Mouse (Mus musculus): ENCODE measurements around the gene Rpl38. TPM values are rescaled to one million over a fixed set of nuclear protein-coding genes. Genes with fewer than 3 reads are reported as not detected.

Gene Rpl38
- polyA plus RNA-seq, 1 experiment = 130 TPM

DNA sequence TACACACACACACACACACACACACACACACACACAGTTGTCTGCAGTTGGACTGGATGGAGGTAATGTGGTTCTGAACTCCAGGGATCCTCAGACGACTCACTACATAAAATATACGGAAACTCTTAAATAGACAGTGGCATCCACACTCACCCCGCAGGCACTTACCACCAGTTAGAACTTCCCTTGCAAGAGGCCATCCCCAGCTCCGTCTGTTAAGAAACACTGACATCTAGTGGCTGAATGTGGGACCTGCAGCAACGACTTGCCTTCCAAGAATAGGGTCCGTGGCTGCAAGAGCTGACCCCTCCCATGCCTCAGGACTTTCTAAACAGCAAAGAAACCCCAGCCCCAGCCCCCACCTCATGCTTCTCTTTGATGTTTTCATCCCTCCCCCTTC lies 32.0 kb upstream of the Rpl38 start:
- Histone ChIP-seq H3K27ac (ENCODE audit: insufficient read depth, low read depth, low read length) (no peak overlapping the region), H3K4me1 (ENCODE audit: control insufficient read depth, insufficient read depth, insufficient read length, low read length) (no peaks in the 10 kb centered on the region; the same call in 1 of the 2 replicates), H3K36me3 (ENCODE audit: control insufficient read depth, insufficient read depth, low read length) (no peaks in the 10 kb centered on the region), H3K4me3 (ENCODE audit: low read depth, low read length) (no peak overlapping the region), H3K27me3 (ENCODE audit: control insufficient read depth, insufficient read depth, low read length) (no peaks in the 10 kb centered on the region)
- WGBS = 1% methylated on average over 6 of the region's 6 CpGs
- TF ChIP-seq CTCF (IDR thresholded peaks at IDR 0.05; ENCODE audit: extremely low read depth, insufficient read length, insufficient replicate concordance, low read depth, low read length) (peak; percentile 95; the same call in 1 of the 2 replicates), POLR2A (IDR thresholded peaks at IDR 0.05; ENCODE audit: low read depth, low read length) (no peak)

- Histone ChIP-seq H3K27ac (ENCODE audit: insufficient read depth, low read depth, low read length) (no peak overlapping the region), H3K36me3 (ENCODE audit: control insufficient read depth, insufficient read depth, low read length) (no peaks in the 10 kb centered on the region), H3K4me1 (ENCODE audit: control insufficient read depth, insufficient read depth, insufficient read length, low read length) (no peaks in the 10 kb centered on the region; the same call in 1 of the 2 replicates), H3K27me3 (ENCODE audit: control insufficient read depth, insufficient read depth, low read length) (no peaks in the 10 kb centered on the region), H3K4me3 (ENCODE audit: low read depth, low read length) (no peak overlapping the region)
- no peak for TF ChIP-seq CTCF (IDR thresholded peaks at IDR 0.05; ENCODE audit: extremely low read depth, insufficient read length, insufficient replicate concordance, low read depth, low read length)
- TF ChIP-seq POLR2A (IDR thresholded peaks at IDR 0.05; ENCODE audit: low read depth, low read length) = no peak
- 55% methylated on average over 35 of the region's 35 CpGs for WGBS
Measured at GRCm38 (mm10) chr11:114636727-114637505, 31.4 kb upstream of the Rpl38 start.

DNA sequence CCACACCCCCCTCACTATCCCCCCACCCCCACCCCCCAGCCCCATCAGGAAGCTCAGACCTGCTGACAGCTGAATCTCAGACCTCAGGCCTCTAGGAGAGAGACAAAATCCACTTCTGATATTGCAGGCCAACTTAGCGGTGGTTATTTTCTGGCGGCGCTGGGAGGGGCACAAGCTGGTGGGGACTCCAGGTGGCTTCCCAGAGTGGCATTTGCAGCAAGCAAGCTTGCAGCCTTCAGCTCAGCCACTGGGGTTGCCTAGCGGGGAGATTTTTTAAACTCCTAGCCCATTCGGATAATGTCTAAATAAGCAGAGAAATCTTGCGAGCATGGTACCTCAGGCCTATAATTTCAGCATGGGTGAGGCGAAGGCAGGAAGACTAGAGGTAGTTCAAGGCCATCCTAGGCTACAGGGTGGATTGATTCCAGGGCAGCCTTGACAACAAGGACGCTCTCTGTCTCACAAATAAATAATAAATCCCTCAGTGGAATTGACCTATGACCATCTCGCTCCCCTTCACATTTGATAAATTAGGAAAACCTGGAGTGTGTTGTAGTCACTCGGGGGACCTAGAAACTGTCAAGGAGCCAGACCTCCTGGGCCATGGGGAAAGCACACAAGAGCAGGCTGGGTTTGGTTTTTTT lies 29.6 kb upstream of the Rpl38 start:
- Histone ChIP-seq H3K4me3 (ENCODE audit: low read depth, low read length) (no peak overlapping the region), H3K36me3 (ENCODE audit: control insufficient read depth, insufficient read depth, low read length) (no peaks in the 10 kb centered on the region), H3K27ac (ENCODE audit: insufficient read depth, low read depth, low read length) (no peak overlapping the region), H3K4me1 (ENCODE audit: control insufficient read depth, insufficient read depth, insufficient read length, low read length) (no peaks in the 10 kb centered on the region; the same call in 1 of the 2 replicates), H3K27me3 (ENCODE audit: control insufficient read depth, insufficient read depth, low read length) (no peaks in the 10 kb centered on the region)
- TF ChIP-seq POLR2A (IDR thresholded peaks at IDR 0.05; ENCODE audit: low read depth, low read length) (no peak), CTCF (IDR thresholded peaks at IDR 0.05; ENCODE audit: extremely low read depth, insufficient read length, insufficient replicate concordance, low read depth, low read length) (no peak)
- 76% methylated on average over 10 of the region's 10 CpGs for WGBS

- TF ChIP-seq POLR2A (IDR thresholded peaks at IDR 0.05; ENCODE audit: low read depth, low read length) = no peak
- TF ChIP-seq CTCF (IDR thresholded peaks at IDR 0.05; ENCODE audit: extremely low read depth, insufficient read length, insufficient replicate concordance, low read depth, low read length) = no peak
- WGBS = 40% methylated on average over 19 of the region's 19 CpGs
- no peak overlapping the region for H3K27ac ChIP-seq (ENCODE audit: insufficient read depth, low read depth, low read length)
- no peaks in the 10 kb centered on the region; the same call in 1 of the 2 replicates for H3K4me1 ChIP-seq (ENCODE audit: control insufficient read depth, insufficient read depth, insufficient read length, low read length)
- H3K4me3 ChIP-seq (ENCODE audit: low read depth, low read length) = no peak overlapping the region
- H3K27me3 ChIP-seq (ENCODE audit: control insufficient read depth, insufficient read depth, low read length) = no peaks in the 10 kb centered on the region
- no peaks in the 10 kb centered on the region for H3K36me3 ChIP-seq (ENCODE audit: control insufficient read depth, insufficient read depth, low read length)
Measured at GRCm38 (mm10) chr11:114639681-114640103, 28.6 kb upstream of the Rpl38 start.

- no peaks in the 10 kb centered on the region for H3K36me3 ChIP-seq (ENCODE audit: control insufficient read depth, insufficient read depth, low read length)
- no peaks in the 10 kb centered on the region for H3K27me3 ChIP-seq (ENCODE audit: control insufficient read depth, insufficient read depth, low read length)
- 61% methylated on average over 6 of the region's 6 CpGs for WGBS
- H3K4me1 ChIP-seq (ENCODE audit: control insufficient read depth, insufficient read depth, insufficient read length, low read length) = no peaks in the 10 kb centered on the region; the same call in 1 of the 2 replicates
- H3K27ac ChIP-seq (ENCODE audit: insufficient read depth, low read depth, low read length) = no peak overlapping the region
- TF ChIP-seq CTCF (IDR thresholded peaks at IDR 0.05; ENCODE audit: extremely low read depth, insufficient read length, insufficient replicate concordance, low read depth, low read length) (no peak), POLR2A (IDR thresholded peaks at IDR 0.05; ENCODE audit: low read depth, low read length) (no peak)
- H3K4me3 ChIP-seq (ENCODE audit: low read depth, low read length) = no peak overlapping the region
Measured at GRCm38 (mm10) chr11:114640658-114641057, 27.7 kb upstream of the Rpl38 start.

DNA sequence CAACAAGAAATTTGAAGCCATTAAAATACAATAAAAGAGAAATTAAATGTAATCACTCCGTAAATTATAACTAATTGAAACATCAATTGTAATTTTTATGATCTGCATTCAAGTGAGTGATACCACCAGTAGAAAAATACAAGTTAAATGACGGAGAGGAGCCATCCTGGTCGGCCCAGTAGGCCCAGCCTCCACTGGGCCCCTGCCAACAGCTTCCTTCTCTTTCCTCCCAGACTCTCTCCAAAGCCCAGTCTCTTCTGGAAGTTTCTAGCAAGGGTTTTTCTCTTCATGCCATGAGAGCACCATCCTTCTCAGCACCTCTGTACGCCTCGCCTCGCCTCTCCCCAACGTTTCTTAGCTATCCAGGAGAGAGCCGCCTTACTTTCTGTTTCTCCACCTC lies 27.2 kb upstream of the Rpl38 start:
- H3K27me3 ChIP-seq (ENCODE audit: control insufficient read depth, insufficient read depth, low read length) = no peaks in the 10 kb centered on the region
- H3K27ac ChIP-seq (ENCODE audit: insufficient read depth, low read depth, low read length) = no peak overlapping the region
- H3K4me1 ChIP-seq (ENCODE audit: control insufficient read depth, insufficient read depth, insufficient read length, low read length) = no peaks in the 10 kb centered on the region; the same call in 1 of the 2 replicates
- H3K4me3 ChIP-seq (ENCODE audit: low read depth, low read length) = no peak overlapping the region
- WGBS = 71% methylated on average over 8 of the region's 8 CpGs
- no peak for TF ChIP-seq POLR2A (IDR thresholded peaks at IDR 0.05; ENCODE audit: low read depth, low read length)
- TF ChIP-seq CTCF (IDR thresholded peaks at IDR 0.05; ENCODE audit: extremely low read depth, insufficient read length, insufficient replicate concordance, low read depth, low read length) = no peak
- no peaks in the 10 kb centered on the region for H3K36me3 ChIP-seq (ENCODE audit: control insufficient read depth, insufficient read depth, low read length)

DNA sequence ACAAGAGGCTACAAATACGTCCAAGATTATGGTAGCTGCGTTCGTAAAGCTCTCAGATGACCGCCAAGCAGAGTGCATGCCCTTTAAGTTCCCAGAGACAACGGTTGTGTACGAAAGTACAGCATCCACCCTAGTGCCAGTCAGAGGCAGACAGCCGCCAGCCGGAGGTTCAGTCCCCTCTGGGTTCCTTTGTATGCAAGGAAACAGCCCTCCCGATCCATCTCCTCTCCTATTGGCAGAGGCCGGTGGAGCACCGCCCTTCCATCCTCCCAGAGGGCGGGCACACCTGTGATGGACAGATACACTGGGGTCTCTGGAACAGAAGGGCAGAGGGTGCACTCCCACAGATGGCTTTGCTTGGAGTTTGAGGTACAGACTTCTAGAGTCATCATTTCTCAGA lies 26.1 kb upstream of the Rpl38 start:
- Histone ChIP-seq H3K36me3 (ENCODE audit: control insufficient read depth, insufficient read depth, low read length) (no peaks in the 10 kb centered on the region), H3K27ac (ENCODE audit: insufficient read depth, low read depth, low read length) (no peak overlapping the region), H3K4me1 (ENCODE audit: control insufficient read depth, insufficient read depth, insufficient read length, low read length) (no peaks in the 10 kb centered on the region), H3K4me3 (ENCODE audit: low read depth, low read length) (no peak overlapping the region), H3K27me3 (ENCODE audit: control insufficient read depth, insufficient read depth, low read length) (no peaks in the 10 kb centered on the region)
- TF ChIP-seq POLR2A (IDR thresholded peaks at IDR 0.05; ENCODE audit: low read depth, low read length) = no peak
- TF ChIP-seq CTCF (IDR thresholded peaks at IDR 0.05; ENCODE audit: extremely low read depth, insufficient read length, insufficient replicate concordance, low read depth, low read length) = no peak
- 63% methylated on average over 12 of the region's 12 CpGs for WGBS

Measured in small intestine, adult 2 months (tissue).